Mouse (Mus musculus): ENCODE measurements around the gene AC124108.1. TPM values are rescaled to one million over a fixed set of nuclear protein-coding genes. Genes with fewer than 3 reads are reported as not detected.

Gene AC124108.1
- polyA plus RNA-seq, 1 experiment from 2014 or later = not detected

- Histone ChIP-seq H3K9ac (ENCODE audit: low read depth, low read length) (no peak overlapping the region), H3K36me3 (ENCODE audit: control insufficient read depth, insufficient read depth) (no peaks in the 10 kb centered on the region), H3K9me3 (ENCODE audit: control insufficient read depth) (no peaks in the 10 kb centered on the region), H3K4me1 (replicated peaks; ENCODE audit: control insufficient read depth, insufficient read depth, low read length) (no peaks in the 10 kb centered on the region), H3K4me3 (ENCODE audit: low read depth, low read length) (no peak overlapping the region), H3K27ac (ENCODE audit: low read depth, low read length) (no peak overlapping the region), H3K4me2 (replicated peaks; ENCODE audit: low read depth) (no peak overlapping the region), H3K27me3 (replicated peaks; ENCODE audit: control insufficient read depth, insufficient read depth, low read length) (no peaks in the 10 kb centered on the region)
- TF ChIP-seq CTCF (IDR thresholded peaks at IDR 0.05; ENCODE audit: low read depth) = no peak
- ATAC-seq = no peak
- 84% methylated on average over 8 of the region's 8 CpGs for WGBS
These were observed 45.1 kb upstream of the AC124108.1 start for GRCm38 (mm10) chr1:132145973-132146685.

GRCm38 (mm10) chr1:132149410-132149809 is 41.8 kb upstream of the AC124108.1 start:
- Histone ChIP-seq H3K4me1 (replicated peaks; ENCODE audit: control insufficient read depth, insufficient read depth, low read length) (peaks cover 5% of the 10 kb centered on the region; the same call in 1 of the 2 replicates), H3K27ac (ENCODE audit: low read depth, low read length) (peak overlapping the region; percentile 29; the same call in 1 of the 2 replicates), H3K4me2 (replicated peaks; ENCODE audit: low read depth) (no peak overlapping the region), H3K9me3 (ENCODE audit: control insufficient read depth) (no peaks in the 10 kb centered on the region), H3K27me3 (replicated peaks; ENCODE audit: control insufficient read depth, insufficient read depth, low read length) (no peaks in the 10 kb centered on the region), H3K4me3 (ENCODE audit: low read depth, low read length) (no peak overlapping the region), H3K9ac (ENCODE audit: low read depth, low read length) (no peak overlapping the region), H3K36me3 (ENCODE audit: control insufficient read depth, insufficient read depth) (no peaks in the 10 kb centered on the region)
- no peak for ATAC-seq
- no peak for TF ChIP-seq CTCF (IDR thresholded peaks at IDR 0.05; ENCODE audit: low read depth)
- 75% methylated on average over 2 of the region's 2 CpGs for WGBS

GRCm38 (mm10) chr1:132150171-132150570 is 41.1 kb upstream of the AC124108.1 start:
- WGBS = 30% methylated on average over 1 of the region's 1 CpGs
- no peak overlapping the region for H3K4me2 ChIP-seq (replicated peaks; ENCODE audit: low read depth)

GRCm38 (mm10) chr1:132150817-132151601 is 40.2 kb upstream of the AC124108.1 start:
- TF ChIP-seq CTCF (IDR thresholded peaks at IDR 0.05; ENCODE audit: low read depth) = no peak

More at GRCm38 (mm10) chr1:132150171-132150570, 41.1 kb upstream of the AC124108.1 start:
- Histone ChIP-seq H3K36me3 (ENCODE audit: control insufficient read depth, insufficient read depth) (no peaks in the 10 kb centered on the region), H3K4me3 (ENCODE audit: low read depth, low read length) (no peak overlapping the region), H3K9ac (ENCODE audit: low read depth, low read length) (peak overlapping the region; percentile 22; the same call in 1 of the 2 replicates), H3K4me1 (replicated peaks; ENCODE audit: control insufficient read depth, insufficient read depth, low read length) (peaks cover 5% of the 10 kb centered on the region; the same call in 1 of the 2 replicates), H3K27me3 (replicated peaks; ENCODE audit: control insufficient read depth, insufficient read depth, low read length) (no peaks in the 10 kb centered on the region), H3K27ac (ENCODE audit: low read depth, low read length) (peak overlapping the region; percentile 95), H3K9me3 (ENCODE audit: control insufficient read depth) (no peaks in the 10 kb centered on the region)
- no peak for TF ChIP-seq CTCF (IDR thresholded peaks at IDR 0.05; ENCODE audit: low read depth)
- ATAC-seq = peak; percentile 93

GRCm38 (mm10) chr1:132151908-132152307 is 39.3 kb upstream of the AC124108.1 start:
- H3K36me3 ChIP-seq (ENCODE audit: control insufficient read depth, insufficient read depth) = no peaks in the 10 kb centered on the region
- peak overlapping the region; percentile 26; the same call in 1 of the 2 replicates for H3K9ac ChIP-seq (ENCODE audit: low read depth, low read length)
- no peak for TF ChIP-seq CTCF (IDR thresholded peaks at IDR 0.05; ENCODE audit: low read depth)
- peaks cover 5% of the 10 kb centered on the region; the same call in 1 of the 2 replicates for H3K4me1 ChIP-seq (replicated peaks; ENCODE audit: control insufficient read depth, insufficient read depth, low read length)
- H3K9me3 ChIP-seq (ENCODE audit: control insufficient read depth) = no peaks in the 10 kb centered on the region
- ATAC-seq = peak; percentile 34
- H3K4me3 ChIP-seq (ENCODE audit: low read depth, low read length) = no peak overlapping the region
- WGBS = 46% methylated on average over 2 of the region's 2 CpGs
- H3K4me2 ChIP-seq (replicated peaks; ENCODE audit: low read depth) = no peak overlapping the region
- H3K27me3 ChIP-seq (replicated peaks; ENCODE audit: control insufficient read depth, insufficient read depth, low read length) = no peaks in the 10 kb centered on the region
- peak overlapping the region; percentile 95 for H3K27ac ChIP-seq (ENCODE audit: low read depth, low read length)

More at GRCm38 (mm10) chr1:132150817-132151601, 40.2 kb upstream of the AC124108.1 start:
- Histone ChIP-seq H3K9ac (ENCODE audit: low read depth, low read length) (peak overlapping the region; percentile 26), H3K36me3 (ENCODE audit: control insufficient read depth, insufficient read depth) (no peaks in the 10 kb centered on the region), H3K4me3 (ENCODE audit: low read depth, low read length) (no peak overlapping the region), H3K27ac (ENCODE audit: low read depth, low read length) (peak overlapping the region; percentile 95), H3K27me3 (replicated peaks; ENCODE audit: control insufficient read depth, insufficient read depth, low read length) (no peaks in the 10 kb centered on the region), H3K4me2 (replicated peaks; ENCODE audit: low read depth) (0 out of 2 replicates have a peak overlapping the region, but pooled peaks have one; percentile 1), H3K9me3 (ENCODE audit: control insufficient read depth) (no peaks in the 10 kb centered on the region), H3K4me1 (replicated peaks; ENCODE audit: control insufficient read depth, insufficient read depth, low read length) (peaks cover 5% of the 10 kb centered on the region; the same call in 1 of the 2 replicates)
- ATAC-seq = peak; percentile 81
- WGBS = 53% methylated on average over 15 of the region's 15 CpGs

Measured in intestine, postnatal 0 days (tissue).